Comparison of ENCODE assay signal across 10 mouse cellular contexts in genomic region chr16:26314815-26315214, GRCm38 (mm10). TPM values are rescaled to one million over a fixed set of nuclear protein-coding genes. Genes with fewer than 3 reads are reported as not detected.
DNase-seq lines count a peak whose midpoint lies in the region; TF ChIP-seq lines count a peak whose summit lies in the region.
"Had no signal": no experiment of that assay in that cellular context is flagged by ENCODE, and none has a peak within 500 bp of the region (broad histone marks: within the 10 kb centered on the region; RNA-seq: fewer than 3 reads in every experiment).

No protein-coding gene starts in this region.

- 33% methylated on average over 13 of the region's 13 CpGs for WGBS in heart, adult 2 months

- TF ChIP-seq CTCF in heart, adult 2 months (IDR thresholded peaks at IDR 0.05): no peak

- no peak overlapping the region for H3K9ac ChIP-seq in heart, adult 2 months (ENCODE audit: low read depth, low read length)
- H3K9ac ChIP-seq: hindbrain, embryonic 13.5 days; midbrain, embryonic 12.5 days had no signal

- no peak for TF ChIP-seq POLR2A in heart, adult 2 months (IDR thresholded peaks at IDR 0.05; ENCODE audit: insufficient read depth, low read depth, low read length)

- intact Hi-C loops in heart, adult 2 months (cut with DNase I): no loop called here

- DNase-seq in cerebellum, postnatal 14 days: peak; percentile 17 to 26
- no peak for DNase-seq in cerebellum, adult 9-11 months
- DNase-seq in left cerebral cortex, adult 18-20 months (ENCODE audit: low spot score in 2 of 2): peak; percentile 5 to 12
- DNase-seq in left cerebral cortex, adult 11 months (ENCODE audit: low spot score): no peak
- peak; percentile 14 for DNase-seq in layer of hippocampus, adult 9-11 months
- peak; percentile 61 for DNase-seq in right cerebral cortex, postnatal 4 days
- DNase-seq in kidney, adult 8-10 months: no peak
- no peak for DNase-seq in heart, adult 2 months

- H3K27ac ChIP-seq in heart, adult 2 months: no peak overlapping the region
- H3K27ac ChIP-seq: hindbrain, embryonic 13.5 days; midbrain, embryonic 12.5 days had no signal

- no peaks in the 10 kb centered on the region for H3K4me1 ChIP-seq in heart, adult 2 months (ENCODE audit: control insufficient read depth, insufficient read depth, low read length)
- H3K4me1 ChIP-seq: hindbrain, embryonic 13.5 days; midbrain, embryonic 12.5 days had no signal

- H3K79me2 ChIP-seq in heart, adult 2 months (replicated peaks; ENCODE audit: control insufficient read depth, insufficient read depth, low read length): no peaks in the 10 kb centered on the region

- TF ChIP-seq EP300 in heart, adult 2 months (IDR thresholded peaks at IDR 0.05; ENCODE audit: insufficient read depth, low read depth, low read length): no peak

- no peak overlapping the region for H3K4me3 ChIP-seq in heart, adult 2 months
- H3K4me3 ChIP-seq: hindbrain, embryonic 13.5 days; midbrain, embryonic 12.5 days had no signal

- H3K27me3 ChIP-seq in heart, adult 2 months (ENCODE audit: control insufficient read depth, insufficient read depth, low read length): no peaks in the 10 kb centered on the region
- H3K27me3 ChIP-seq: hindbrain, embryonic 13.5 days; midbrain, embryonic 12.5 days had no signal

- no peaks in the 10 kb centered on the region for H3K36me3 ChIP-seq in heart, adult 2 months (ENCODE audit: control insufficient read depth, insufficient read depth, low read length)
- H3K36me3 ChIP-seq: hindbrain, embryonic 13.5 days; midbrain, embryonic 12.5 days had no signal

RNA-seq across cellular contexts. Expression of gene Cldn1, which starts 56.8 kb away (rescaled TPM):
- 1 to 10 TPM; 1.3 to 2.0 TPM for total RNA-seq in left cerebral cortex, adult 18-20 months (2021)
- total RNA-seq in heart, adult 2 months (2021): under 1 TPM; 0.31 to 0.36 TPM
- 0.49 and 0.67 TPM in 2 replicates for polyA plus RNA-seq in heart, adult 2 months (2012; rRNA removed)

Comparison
In these comparisons a context has a peak if more than half of its experiments do, and no peak if none do; other contexts are left out.
1. DNase-seq: peak in cerebellum, postnatal 14 days (2 of 2), left cerebral cortex, adult 18-20 months (2 of 2), layer of hippocampus, adult 9-11 months (single experiment) and right cerebral cortex, postnatal 4 days (single experiment); none in cerebellum, adult 9-11 months (single experiment), left cerebral cortex, adult 11 months (single experiment), kidney, adult 8-10 months (0 of 2) and heart, adult 2 months (0 of 2).